In the genomic region with DNA sequence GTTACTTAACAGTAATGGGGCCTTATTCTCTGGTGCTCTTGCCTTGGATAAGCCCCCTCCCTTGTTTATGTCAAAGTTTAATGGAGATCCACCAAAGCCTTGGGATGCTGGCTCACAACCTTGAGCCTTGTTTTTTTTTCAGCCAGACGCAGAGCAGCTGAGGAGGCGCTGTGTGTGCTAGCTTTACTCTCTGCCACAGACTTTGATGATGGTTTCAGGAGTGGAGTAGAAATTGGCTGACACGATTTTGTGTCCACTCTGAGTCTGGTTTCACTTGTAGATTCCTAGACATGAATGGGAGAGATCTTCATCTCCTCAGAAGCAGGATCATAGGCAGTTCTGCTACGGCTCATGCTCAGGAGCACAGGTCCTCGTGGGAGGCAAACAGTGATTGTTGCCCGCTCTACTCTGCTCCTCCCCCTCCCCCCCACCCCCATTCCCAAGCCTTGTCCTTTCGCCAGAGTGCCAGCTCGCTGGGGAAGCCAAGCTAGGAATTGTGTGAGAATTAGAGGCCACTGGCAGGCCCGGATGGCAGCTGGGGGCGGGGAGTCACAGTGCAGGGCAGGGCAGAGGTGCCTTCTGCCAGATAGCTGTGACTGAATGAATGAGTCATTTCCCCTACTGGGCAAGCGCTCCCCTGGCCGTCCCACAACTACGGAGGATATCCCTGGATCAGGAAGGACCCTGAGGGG, we compare ENCODE assay signal across 8 mouse cellular contexts. TPM values are rescaled to one million over a fixed set of nuclear protein-coding genes. Genes with fewer than 3 reads are reported as not detected.
DNase-seq lines count a peak whose midpoint lies in the region; ATAC-seq and TF ChIP-seq lines count a peak whose summit lies in the region.

No protein-coding gene starts in this region.

- 4% methylated on average over 13 of the region's 13 CpGs for WGBS in hindbrain, embryonic 15.5 days
- 5% methylated on average over 13 of the region's 13 CpGs for WGBS in liver, embryonic 12.5 days (ENCODE audit: insufficient replicate concordance)

- H3K27ac ChIP-seq in gastrocnemius, adult 2 months: no peak overlapping the region
- no peak overlapping the region for H3K27ac ChIP-seq in hindbrain, embryonic 15.5 days (replicated peaks)
- H3K27ac ChIP-seq in liver, embryonic 12.5 days: no peak overlapping the region

- H3K4me3 ChIP-seq in gastrocnemius, adult 2 months: peak overlapping the region; percentile 73
- H3K4me3 ChIP-seq in hindbrain, embryonic 15.5 days: peak overlapping the region; percentile 46
- H3K4me3 ChIP-seq in liver, embryonic 12.5 days: peak overlapping the region; percentile 45

- H3K27me3 ChIP-seq in hindbrain, embryonic 15.5 days: peaks cover 40% of the 10 kb centered on the region
- H3K27me3 ChIP-seq in liver, embryonic 12.5 days (replicated peaks): peaks cover 63% of the 10 kb centered on the region

- no peaks in the 10 kb centered on the region for H3K36me3 ChIP-seq in hindbrain, embryonic 15.5 days
- no peaks in the 10 kb centered on the region for H3K36me3 ChIP-seq in liver, embryonic 12.5 days

- peaks cover 29% of the 10 kb centered on the region for H3K4me1 ChIP-seq in hindbrain, embryonic 15.5 days (replicated peaks)
- peaks cover 37% of the 10 kb centered on the region for H3K4me1 ChIP-seq in liver, embryonic 12.5 days

- peak; percentile 64 for ATAC-seq in hindbrain, embryonic 15.5 days (ENCODE audit: low FRiP score, low read depth)
- peak; percentile 64; the same call in 1 of the 2 replicates for ATAC-seq in liver, embryonic 12.5 days
- ATAC-seq in monocyte, adult 5-6 weeks (replicated peaks; ENCODE audit: insufficient number of reproducible peaks, low FRiP score, low TSS enrichment, poor library complexity, severe bottlenecking): peak; percentile 47; the same call in 1 of the 2 replicates

- no peak for TF ChIP-seq CTCF in gastrocnemius, adult 2 months (IDR thresholded peaks at IDR 0.05)

- peak; percentile 48 for DNase-seq in WW6 (ENCODE audit: low read depth, low spot score)
- DNase-seq in cerebellum, adult 9-10 months: peak; percentile 17
- DNase-seq in gastrocnemius, adult 2 months: peak; percentile 62
- no peak for DNase-seq in thymus, postnatal 10 days (ENCODE audit: low spot score in 2 of 2)
- no peak for DNase-seq in layer of hippocampus, adult 9-10 months (ENCODE audit: low spot score)

- H3K4me2 ChIP-seq in hindbrain, embryonic 15.5 days: peak overlapping the region; percentile 98
- peak overlapping the region; percentile 73 for H3K4me2 ChIP-seq in liver, embryonic 12.5 days

- no peaks in the 10 kb centered on the region for H3K9me3 ChIP-seq in hindbrain, embryonic 15.5 days
- no peaks in the 10 kb centered on the region for H3K9me3 ChIP-seq in liver, embryonic 12.5 days (replicated peaks)

- no peak overlapping the region for H3K9ac ChIP-seq in hindbrain, embryonic 15.5 days
- no peak overlapping the region for H3K9ac ChIP-seq in liver, embryonic 12.5 days

- intact Hi-C loops in gastrocnemius, adult 2 months (cut with DNase I): loop anchor here (5.0 kb wide), 1 partner anchor 105 kb away; a partner anchor contains a TSS

RNA-seq across cellular contexts. Expression of a gene that starts 0.4 kb away (rescaled TPM):
- under 1 TPM in 1 of 2 experiments, not detected in 1; 0.59 TPM for total RNA-seq in gastrocnemius, adult 2 months (2021)
- 3.8 and 4.5 TPM in 2 replicates for polyA plus RNA-seq in hindbrain, embryonic 15.5 days (2015; fragmentation: Nextera tagmentation; extraction: Ambion mirVana)
- polyA plus RNA-seq in liver, embryonic 12.5 days (2016; fragmentation: Nextera tagmentation; extraction: Ambion mirVana): 2.2 and 3.0 TPM in 2 replicates
- total RNA-seq in monocyte, adult 5-6 weeks (2017): 1.5 to 4.1 TPM in 2 of 3 replicates, not detected in the other

Comparison
In these comparisons a context has a peak if more than half of its experiments do, and no peak if none do; other contexts are left out.
1. DNase-seq: peak in WW6 (single experiment), cerebellum, adult 9-10 months (single experiment) and gastrocnemius, adult 2 months (single experiment); none in thymus, postnatal 10 days (0 of 2) and layer of hippocampus, adult 9-10 months (single experiment).
2. Peak in every context shown above with its lines, with median percentiles within 50 percentile points of each other: H3K4me3 ChIP-seq and ATAC-seq.